Mouse (Mus musculus): ENCODE measurements around the gene Abcf3.

Abcf3 gene

DNA sequence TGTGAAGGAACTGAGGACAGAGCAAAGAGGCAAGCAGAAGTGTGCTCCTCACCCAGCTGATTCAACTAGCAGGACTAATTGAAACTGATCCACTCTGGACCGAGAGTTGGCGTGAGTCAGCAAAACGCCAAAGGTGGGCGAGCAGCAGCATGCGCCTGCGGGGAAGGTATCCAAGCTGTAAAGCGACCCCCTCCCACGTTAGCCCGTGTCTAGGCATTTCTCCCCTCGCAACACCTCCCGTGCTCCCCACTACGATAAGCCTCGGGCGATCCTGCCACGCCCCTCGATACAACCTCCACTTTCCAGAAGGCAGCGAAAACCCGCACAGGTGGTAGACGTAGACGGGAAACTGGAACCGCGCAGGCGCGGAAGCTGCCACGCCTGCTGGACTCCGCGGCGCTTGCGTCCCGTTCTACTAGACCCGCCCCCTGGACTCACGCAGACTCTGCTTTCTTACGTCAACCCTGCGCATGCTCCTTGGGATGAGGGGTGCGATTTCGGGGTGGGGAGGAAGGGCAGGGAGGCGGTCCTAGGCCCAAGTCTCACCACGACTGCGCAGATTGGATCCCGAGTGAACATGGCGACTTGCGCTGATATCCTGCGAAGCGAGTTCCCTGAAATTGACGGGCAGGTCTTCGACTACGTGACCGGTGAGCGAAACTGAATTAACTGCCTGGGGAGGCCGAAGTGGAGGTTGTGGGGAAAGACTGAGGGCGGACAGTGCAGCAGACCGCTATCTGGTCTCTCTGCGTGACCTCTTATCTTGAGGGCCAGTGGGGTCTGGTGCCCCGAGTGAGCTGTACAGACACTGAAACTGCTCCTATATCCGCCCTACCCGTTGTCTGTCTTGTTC is at the start of gene Abcf3:
Gene Abcf3, plus strand, starts transcription at position 482 of the 853 bp plus-strand sequence.
- peak; percentile 86 for DNase-seq (ENCODE audit: extremely low read depth, low read depth, low spot score)

DNA sequence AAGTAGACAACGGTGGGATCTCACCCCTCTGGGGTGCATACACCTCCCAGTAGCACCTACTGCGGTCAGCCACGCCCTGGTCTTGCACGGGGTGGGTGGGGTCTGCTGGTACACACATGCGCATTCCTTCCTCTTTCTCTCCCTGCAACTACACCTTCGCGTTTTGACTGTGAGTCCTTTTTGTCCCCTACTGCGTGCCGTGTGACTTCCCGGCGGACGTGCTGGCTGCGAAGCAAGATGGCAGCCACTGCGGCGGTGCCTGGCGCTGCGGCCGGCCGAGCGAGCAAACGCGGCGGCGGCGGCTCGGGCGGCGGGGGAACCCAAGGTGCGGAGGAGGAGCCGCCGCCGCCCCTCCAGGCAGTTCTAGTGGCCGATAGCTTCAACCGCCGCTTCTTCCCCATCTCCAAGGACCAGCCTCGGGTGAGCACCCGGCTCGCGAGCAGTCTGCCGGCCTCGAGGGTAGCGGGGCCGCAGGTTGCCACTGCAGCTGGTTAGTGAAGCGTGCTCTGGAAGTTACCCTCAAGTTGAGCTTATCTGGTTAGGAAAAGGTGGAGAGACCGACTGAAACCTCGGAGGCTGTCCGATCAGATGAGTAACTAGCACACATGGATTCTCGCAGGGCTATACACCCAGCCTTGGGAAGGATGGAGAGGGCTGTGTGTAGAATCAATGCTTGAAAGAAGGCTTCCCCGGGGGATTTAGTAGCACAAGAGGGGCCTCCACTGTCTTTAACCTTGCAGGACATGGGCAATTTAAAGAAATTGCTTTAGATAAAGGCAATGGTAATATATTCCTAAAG is 49.5 kb upstream of the Abcf3 start, which contains the start of gene Eif2b5:
Gene Eif2b5, plus strand, starts transcription at position 141 of the 799 bp plus-strand sequence.
- DNase-seq (ENCODE audit: extremely low read depth, low read depth, low spot score), result peak; percentile 73

DNA sequence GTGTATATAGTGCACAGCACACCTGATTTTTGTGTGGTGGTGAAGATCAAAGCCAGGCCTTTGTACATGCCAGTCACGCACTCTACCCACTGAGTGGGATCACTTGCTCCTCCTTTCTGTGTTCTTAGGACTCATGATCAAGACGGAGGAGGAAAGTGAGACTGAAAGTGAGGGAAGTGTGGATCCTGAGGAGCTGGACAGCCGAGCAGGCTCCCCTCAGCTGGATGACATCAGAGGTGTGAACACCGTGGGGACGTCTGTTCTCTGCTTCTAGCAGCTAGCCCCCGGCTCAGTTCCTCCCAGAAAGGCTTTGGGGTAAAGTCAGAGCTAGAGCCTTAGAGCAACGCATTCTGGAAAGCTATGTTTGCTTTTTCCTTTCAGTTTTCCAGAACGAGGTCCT is 42.4 kb upstream of the Abcf3 start:
- DNase-seq (ENCODE audit: extremely low read depth, low read depth, low spot score), result no peak

DNA sequence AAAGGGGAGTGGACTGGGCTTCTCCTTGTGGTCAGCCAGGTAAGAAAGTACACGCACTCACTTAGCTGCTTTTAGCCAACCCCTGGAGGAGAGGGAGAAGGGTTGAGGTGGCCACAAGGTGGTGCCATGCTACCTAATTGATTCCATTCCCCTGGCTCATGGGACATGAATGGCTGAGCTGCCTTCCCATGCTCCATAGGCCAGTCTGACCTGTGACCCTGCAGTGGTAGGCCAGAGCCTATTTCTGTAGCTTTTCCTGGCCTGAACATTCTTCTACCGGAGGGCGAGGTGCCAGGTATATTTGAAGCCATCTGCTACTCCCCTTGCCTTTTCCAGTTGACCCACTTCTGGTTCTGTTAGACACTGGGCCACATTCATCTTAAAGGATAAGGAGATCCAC is 39.0 kb upstream of the Abcf3 start:
- DNase-seq (ENCODE audit: extremely low read depth, low read depth, low spot score), result no peak

DNA sequence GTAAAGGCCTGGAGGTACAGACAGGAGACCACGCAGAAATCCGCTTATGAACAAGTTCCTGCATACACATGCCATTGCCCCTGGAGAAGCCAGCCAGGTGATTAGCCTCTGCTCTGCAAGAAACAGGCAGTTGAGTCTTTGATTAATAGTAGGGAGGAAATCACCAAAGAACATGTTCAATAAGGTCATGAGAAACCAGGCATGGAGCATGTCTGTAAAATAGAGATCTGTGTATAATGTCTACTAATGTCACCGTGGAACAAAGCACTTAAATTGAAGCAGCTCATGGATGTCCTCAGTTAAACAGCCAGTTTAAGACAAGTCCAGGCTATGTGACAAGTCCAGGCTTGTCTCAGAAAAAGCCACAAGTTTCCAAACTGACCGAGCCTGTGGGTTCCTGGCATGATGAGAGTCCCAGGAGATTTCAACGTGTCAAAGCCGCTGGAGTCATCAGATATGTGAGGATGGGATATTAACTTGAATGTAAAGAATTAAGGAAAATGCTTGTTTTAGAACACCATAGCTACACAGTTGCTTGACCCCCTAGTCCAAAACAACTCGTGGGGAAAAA is 37.0 kb upstream of the Abcf3 start:
- DNase-seq (ENCODE audit: extremely low read depth, low read depth, low spot score), result peak; percentile 56

DNA sequence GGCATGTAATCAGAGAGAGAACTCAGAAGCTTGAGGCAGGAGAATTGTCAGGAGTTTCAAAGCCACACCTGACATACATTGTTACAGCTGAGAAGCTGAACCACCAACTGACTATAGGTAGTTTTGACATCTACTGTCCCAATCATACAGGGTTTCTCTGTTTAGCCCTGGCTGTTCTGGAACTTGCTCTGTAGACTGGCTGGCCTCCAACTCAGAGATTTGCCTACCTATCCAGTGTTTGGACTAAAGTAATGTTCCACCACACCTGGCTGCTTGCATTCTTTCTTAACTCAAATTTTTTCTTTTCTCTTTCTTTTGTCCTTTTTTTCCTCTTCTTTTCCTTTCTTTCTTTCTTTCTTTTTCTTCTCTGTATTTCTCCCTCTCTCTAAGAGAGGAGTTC is 32.3 kb upstream of the Abcf3 start:
- DNase-seq (ENCODE audit: extremely low read depth, low read depth, low spot score), result no peak

DNA sequence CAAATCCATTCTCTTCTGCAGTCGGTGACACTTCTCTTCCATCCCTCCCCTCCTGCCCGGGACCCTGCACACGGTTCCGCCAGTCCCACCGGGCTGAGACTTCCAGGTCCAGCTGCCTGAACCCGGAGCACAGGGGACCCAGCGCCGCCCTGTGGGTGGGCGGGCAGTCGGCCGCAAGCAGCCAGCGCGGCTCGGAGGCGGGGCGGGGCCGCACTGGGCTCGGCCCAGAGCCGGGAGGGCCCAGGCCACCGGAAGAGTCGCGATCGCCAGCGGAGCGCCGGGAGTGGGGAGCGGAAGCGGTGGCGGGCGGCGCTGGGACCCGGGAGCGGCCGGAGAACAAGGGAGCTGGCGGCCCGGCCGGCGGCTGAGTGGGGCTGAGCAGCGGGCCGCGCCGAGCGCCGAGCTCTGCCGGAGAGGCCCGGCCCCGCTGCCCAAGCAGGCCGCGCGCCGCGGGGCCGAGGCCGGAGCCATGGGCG is 31.6 kb upstream of the Abcf3 start, which contains the start of gene Dvl3:
Gene Dvl3, plus strand, starts transcription at position 257 of the 476 bp plus-strand sequence.
- no peak for DNase-seq (ENCODE audit: extremely low read depth, low read depth, low spot score)

DNA sequence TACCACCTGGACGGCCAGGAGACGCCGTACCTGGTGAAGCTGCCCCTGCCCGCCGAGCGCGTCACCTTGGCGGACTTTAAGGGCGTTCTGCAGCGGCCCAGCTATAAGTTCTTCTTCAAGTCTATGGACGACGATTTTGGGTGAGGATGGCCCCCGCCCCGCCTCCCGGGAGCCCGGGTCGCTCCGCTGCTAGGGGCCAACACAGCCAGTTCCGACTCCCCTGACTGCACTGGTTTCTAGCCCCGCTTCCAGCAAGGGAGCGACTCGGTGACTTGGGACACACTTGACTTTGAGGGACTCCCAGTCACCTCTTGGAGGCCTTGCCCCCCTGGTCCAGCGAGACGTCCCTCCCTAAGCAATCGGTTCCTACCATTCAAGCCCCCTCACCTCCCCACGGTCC is 31.2 kb upstream of the Abcf3 start:
- DNase-seq (ENCODE audit: extremely low read depth, low read depth, low spot score), result no peak

DNA sequence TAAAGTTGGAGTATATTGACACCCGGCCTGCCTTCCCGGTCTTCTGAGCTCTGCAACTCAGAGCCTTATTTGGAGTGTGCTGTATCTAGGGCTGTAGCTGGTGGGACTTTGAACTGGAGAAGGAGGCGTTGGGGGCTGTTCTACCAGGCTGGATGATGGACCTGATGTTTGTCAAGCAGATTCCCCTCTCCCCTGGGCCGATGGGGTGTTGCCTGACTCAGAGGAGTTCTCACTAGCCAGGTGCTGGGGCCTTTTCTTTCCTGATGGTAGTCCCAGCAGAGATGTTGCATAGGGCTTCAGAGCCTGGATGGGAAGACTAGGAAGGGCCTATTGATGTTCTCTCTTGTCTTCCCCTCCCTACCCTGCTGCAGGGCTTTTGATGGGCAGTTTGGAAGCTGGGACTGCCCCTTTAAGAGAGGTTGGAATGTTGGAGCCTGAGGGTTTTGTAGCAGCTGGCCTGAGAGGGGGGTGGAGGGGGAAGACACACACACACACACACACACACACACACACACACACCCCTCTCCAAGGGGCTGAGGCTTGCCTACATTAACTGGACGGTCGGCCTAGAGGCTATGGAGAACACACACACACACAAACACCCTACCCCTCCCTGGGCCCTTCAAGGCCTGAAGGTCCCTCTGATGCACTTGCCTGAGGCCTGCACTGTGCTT is 30.5 kb upstream of the Abcf3 start:
- no peak for DNase-seq (ENCODE audit: extremely low read depth, low read depth, low spot score)

DNA sequence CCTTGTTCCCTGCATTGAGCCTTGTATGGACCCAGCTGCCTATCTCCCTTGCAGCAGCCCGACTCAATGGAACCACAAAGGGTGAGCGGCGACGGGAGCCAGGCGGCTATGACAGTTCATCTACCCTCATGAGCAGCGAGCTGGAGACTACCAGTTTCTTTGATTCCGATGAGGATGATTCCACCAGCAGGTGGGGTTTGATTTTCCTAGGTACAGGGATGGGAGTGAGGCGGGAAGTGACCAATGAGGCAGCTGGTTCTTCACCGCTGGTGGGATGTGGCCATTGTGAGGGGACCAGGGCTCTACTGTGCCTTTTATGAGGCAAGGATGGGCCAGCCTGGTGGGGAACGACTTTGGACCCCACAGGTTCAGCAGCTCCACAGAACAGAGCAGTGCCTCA is 24.5 kb upstream of the Abcf3 start:
- no peak for DNase-seq (ENCODE audit: extremely low read depth, low read depth, low spot score)

DNA sequence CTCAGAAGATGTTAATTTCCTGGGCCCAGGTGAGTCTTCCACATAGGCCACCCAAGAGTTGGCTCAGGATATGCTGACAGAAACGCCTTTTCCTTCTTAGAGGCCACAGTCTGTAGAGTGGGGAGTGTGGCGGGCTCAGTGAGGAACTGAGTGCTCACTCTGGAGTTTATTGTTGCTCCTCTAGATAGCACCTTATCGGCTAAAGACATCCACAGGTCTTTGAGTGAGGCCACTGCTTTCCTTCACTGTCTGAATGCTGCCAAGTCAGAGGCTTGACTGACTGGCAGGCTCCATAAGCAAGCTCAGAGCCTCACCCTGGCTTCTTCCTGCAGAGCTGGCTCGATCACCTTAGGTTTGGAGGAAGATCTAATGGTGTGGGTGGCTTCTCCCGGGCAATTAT is 19.6 kb upstream of the Abcf3 start:
- DNase-seq (ENCODE audit: extremely low read depth, low read depth, low spot score), result no peak

DNA sequence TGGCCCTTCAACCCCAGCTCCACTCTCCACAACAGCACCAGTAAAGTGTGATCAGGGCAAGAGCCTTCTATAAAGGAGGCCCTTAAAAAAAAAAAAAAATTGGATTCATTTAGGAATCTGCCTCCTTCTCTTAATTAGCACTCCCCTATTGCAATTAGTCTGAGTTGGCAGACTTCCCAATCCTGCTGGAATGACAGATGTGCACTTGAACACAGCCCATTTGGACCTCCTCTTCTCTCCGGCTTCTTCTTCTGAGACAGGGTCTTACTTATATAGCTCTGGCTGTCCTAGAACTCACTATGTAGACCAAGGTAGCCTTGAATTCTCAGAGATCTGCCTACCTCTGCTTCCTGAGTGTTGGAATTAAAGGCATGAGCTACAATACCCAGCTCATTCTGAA is 19.0 kb upstream of the Abcf3 start:
- DNase-seq (ENCODE audit: extremely low read depth, low read depth, low spot score), result no peak

DNA sequence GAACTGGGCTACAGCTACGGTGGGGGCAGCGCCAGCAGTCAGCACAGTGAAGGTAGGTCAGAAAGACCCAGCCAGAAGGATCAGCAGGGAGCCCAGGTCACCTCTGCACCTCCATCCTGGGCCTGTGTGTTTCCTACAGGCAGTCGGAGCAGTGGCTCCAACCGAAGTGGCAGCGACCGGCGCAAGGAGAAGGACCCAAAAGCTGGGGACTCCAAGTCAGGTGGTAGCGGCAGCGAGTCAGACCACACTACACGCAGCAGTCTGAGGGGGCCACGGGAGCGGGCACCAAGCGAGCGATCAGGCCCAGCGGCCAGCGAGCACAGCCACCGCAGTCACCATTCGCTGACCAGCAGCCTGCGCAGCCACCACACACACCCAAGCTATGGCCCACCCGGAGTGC is 17.4 kb upstream of the Abcf3 start:
- DNase-seq (ENCODE audit: extremely low read depth, low read depth, low spot score), result no peak

DNA sequence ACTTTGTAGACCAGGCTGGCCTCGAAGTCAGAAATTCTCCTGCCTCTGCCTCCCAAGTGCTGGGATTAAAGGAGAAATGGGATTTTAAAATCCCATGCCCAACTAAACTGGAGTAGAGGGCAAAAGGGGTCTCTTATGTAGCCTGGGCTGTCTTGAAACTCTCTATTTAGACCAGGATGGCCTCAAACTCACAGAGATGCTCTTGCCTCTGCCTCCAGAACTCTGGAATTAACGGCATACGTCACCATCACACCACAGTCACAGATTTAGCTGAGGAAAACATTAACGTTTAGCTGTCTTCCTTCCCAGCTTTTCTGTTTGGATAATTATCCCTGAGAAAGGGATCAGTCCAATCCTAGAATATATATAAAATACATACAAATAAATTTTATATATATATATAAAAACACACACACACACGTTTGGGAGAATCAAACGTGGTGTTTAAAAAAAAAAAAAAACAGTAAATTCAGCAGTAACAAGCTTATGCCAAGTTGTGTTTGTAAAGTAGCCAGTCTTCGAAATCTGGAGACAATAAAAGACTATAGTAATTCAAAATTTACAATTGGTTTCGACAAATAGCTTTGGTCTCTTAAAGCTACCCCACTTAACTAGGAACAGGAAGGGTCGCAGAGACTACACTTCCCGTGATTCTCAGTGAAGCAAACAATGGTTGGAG is 13.6 kb upstream of the Abcf3 start:
- DNase-seq (ENCODE audit: extremely low read depth, low read depth, low spot score), result no peak

DNA sequence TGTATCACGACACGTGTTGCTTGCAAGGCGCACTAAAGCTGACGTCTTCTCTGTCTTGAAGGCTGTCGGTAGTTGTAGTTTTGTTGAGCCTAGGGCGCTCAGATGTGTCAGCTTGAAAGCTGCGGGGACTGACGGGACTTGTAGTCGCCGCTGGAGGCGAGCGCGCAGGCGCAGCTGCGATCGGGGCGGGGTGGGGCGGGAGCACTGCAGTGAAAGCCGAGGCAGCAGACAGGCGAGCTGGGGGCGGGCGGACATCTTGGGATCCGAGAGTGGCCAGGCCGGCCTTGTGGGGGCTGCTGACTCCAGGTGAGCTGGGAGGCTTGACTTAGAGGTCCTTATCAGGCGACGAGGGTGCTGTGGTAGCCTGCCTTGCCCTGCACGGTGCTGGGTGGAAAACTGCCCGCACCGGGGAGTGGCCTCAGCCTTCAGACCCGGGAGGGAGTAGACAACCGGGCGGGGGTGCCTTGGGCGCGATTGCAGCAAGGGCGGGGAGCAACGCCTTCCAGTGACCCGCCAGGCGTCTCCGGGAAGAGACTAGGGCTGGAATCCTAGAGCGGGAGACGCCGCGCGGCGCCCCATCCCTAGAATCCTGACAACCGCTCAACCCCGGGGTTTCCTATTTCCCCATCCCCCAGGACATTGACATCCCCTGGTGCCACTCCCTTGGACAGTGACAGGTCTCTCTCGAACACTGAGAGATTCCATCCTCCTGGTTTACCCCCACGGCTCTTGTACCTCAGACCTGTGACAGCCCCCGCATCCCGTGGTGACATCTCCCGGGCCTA is 12.9 kb upstream of the Abcf3 start, which contains the start of gene Ap2m1:
Gene Ap2m1, plus strand, starts transcription at position 183 of the 785 bp plus-strand sequence.
- peak; percentile 98 for DNase-seq (ENCODE audit: extremely low read depth, low read depth, low spot score)

DNA sequence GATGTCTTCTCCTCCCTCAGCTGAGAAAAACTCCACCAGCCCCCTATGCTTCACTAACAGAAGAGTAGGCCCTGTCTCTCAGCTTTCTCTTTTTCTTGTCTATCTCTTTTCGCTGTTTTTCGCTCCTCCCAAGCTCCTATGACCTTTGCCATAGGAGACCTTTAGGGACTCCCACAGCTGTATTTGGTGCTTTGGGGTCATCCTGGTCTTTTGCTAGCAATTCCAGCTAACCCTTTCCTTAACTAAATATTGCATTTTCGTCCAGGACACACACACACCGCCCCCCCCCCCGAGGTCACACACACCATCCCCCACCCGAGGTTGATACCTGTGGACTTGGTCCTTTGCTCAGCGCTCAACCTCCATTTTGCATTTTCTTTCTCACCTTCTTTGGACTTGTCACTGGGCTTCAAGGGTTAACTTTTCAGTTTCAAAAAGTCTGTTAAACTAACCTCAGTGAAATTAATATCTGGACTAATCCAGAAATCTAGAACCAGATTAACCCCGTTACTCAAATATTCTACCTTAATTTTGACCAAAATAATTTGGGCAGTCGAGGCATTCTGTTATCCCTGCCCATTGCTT is 12.2 kb upstream of the Abcf3 start:
- no peak for DNase-seq (ENCODE audit: extremely low read depth, low read depth, low spot score)

DNA sequence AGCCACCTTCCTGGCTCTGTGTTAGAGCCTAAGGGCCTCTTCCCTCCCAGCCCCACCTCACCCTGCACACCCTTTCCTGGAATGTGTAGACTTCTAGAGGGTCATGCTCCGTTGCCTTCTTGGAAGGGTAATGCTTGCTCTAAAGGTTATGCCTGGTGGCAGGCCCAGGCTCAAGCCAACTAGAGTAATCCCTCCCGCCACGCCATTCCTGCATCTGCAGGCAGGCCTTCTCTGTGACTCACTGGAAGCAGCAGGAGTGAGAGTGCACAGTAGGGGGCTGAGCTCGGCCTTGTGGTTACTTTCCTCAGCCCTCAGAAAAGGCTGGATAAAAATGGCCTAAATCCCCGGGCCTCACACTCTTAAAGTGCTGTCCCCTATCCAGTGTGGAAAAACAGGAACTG is 11.3 kb upstream of the Abcf3 start:
- DNase-seq (ENCODE audit: extremely low read depth, low read depth, low spot score), result no peak

DNA sequence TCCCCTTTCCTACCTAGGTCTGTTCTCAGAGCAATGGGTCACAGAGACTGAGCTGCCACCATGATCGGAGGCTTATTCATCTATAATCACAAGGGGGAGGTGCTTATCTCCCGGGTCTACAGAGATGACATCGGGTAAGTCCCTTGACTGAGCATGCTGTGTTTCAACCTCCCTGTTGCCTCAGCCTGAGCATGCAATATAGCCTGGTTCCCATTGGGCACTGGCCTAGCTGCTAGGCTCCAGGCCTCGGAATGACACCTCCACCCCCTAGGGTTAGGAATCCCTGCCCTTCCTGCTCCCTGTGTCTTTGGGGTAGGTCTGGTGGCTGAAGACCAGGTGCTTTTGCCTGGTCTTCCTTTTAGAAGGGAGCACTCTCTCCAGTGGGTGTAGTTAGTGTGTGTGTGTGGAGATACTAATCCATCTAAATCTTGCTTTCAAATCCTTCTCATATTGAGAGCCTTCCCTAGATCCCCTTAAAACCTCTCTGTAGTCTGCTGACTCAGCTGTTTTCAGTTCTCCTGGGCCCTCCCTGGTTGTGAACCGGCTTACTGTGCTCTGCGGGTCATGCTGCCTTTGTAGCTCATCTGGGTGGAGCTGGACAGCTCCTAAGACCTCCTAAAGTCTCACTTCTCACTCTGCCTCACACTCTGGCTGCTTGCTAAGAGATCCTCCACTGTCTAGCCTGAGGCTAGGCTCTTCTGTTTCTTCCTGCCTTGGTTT is 10.6 kb upstream of the Abcf3 start:
- no peak for DNase-seq (ENCODE audit: extremely low read depth, low read depth, low spot score)

DNA sequence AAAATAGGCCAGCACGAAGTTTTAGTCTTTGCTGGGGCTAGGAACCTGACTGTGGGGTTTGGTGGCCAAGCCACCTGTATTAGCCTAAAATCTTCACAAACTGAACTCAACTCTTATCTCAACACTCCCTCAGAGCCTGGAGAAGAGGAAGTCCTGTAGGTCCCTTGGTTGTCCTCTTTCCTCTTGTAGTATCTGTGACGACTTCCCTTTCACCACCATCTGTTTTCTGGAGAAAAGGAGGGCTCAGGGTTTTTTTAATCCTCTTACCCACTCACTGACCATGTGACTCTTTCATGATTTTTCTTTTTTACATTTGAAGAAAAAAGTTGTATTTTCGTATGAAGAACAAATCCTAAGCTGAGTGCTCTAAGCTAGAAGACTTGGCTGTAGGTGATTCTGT is 8.7 kb upstream of the Abcf3 start:
- no peak for DNase-seq (ENCODE audit: extremely low read depth, low read depth, low spot score)
